In genomic region chr10:9575605-9576004, GRCm38 (mm10) we compare ENCODE assay signal across 9 mouse cellular contexts.
DNase-seq lines count a peak whose midpoint lies in the region; ATAC-seq lines count a peak whose summit lies in the region.
"Had no signal": no experiment of that assay in that cellular context is flagged by ENCODE, and none has a peak within 500 bp of the region (broad histone marks: within the 10 kb centered on the region; RNA-seq: fewer than 3 reads in every experiment).

No protein-coding gene starts in this region.

- no peaks in the 10 kb centered on the region for H3K27me3 ChIP-seq in heart, embryonic 11.5 days (ENCODE audit: control insufficient read depth, insufficient read depth, low read length)
- no peaks in the 10 kb centered on the region for H3K27me3 ChIP-seq in heart, embryonic 10.5 days (ENCODE audit: insufficient read depth, poor library complexity, severe bottlenecking)
- H3K27me3 ChIP-seq: limb, embryonic 12.5 days had no signal

- H3K4me1 ChIP-seq in heart, embryonic 11.5 days (ENCODE audit: control insufficient read depth, insufficient read depth, low read length) = no peaks in the 10 kb centered on the region
- H3K4me1 ChIP-seq in heart, embryonic 10.5 days = peaks cover 7% of the 10 kb centered on the region; the same call in 1 of the 2 replicates

- H3K9ac ChIP-seq in heart, embryonic 11.5 days (ENCODE audit: low read depth, low read length) = no peak overlapping the region
- H3K9ac ChIP-seq: limb, embryonic 12.5 days had no signal

- H3K4me3 ChIP-seq in heart, embryonic 11.5 days (ENCODE audit: low read depth, low read length) = no peak overlapping the region
- no peak overlapping the region for H3K4me3 ChIP-seq in heart, embryonic 10.5 days
- H3K4me3 ChIP-seq: limb, embryonic 12.5 days had no signal

- no peaks in the 10 kb centered on the region for H3K36me3 ChIP-seq in heart, embryonic 11.5 days (ENCODE audit: control insufficient read depth, insufficient read depth, low read length)
- H3K36me3 ChIP-seq in heart, embryonic 10.5 days = no peaks in the 10 kb centered on the region
- H3K36me3 ChIP-seq: limb, embryonic 12.5 days had no signal

- no peak for ATAC-seq in heart, embryonic 11.5 days (replicated peaks; ENCODE audit: insufficient number of reproducible peaks, low FRiP score, low TSS enrichment)
- ATAC-seq in megakaryocyte progenitor cell, adult 5-6 weeks (replicated peaks; ENCODE audit: poor library complexity) = peak; percentile 94

- H3K27ac ChIP-seq in heart, embryonic 11.5 days (ENCODE audit: low read depth, low read length) = no peak overlapping the region
- H3K27ac ChIP-seq in heart, embryonic 10.5 days = no peak overlapping the region
- H3K27ac ChIP-seq: limb, embryonic 12.5 days had no signal

- H3K4me2 ChIP-seq in heart, embryonic 11.5 days = no peak overlapping the region
- H3K4me2 ChIP-seq: limb, embryonic 12.5 days had no signal

- H3K9me3 ChIP-seq in heart, embryonic 11.5 days (replicated peaks; ENCODE audit: control insufficient read depth, low read length) = no peaks in the 10 kb centered on the region
- H3K9me3 ChIP-seq in heart, embryonic 10.5 days = no peaks in the 10 kb centered on the region
- H3K9me3 ChIP-seq: limb, embryonic 12.5 days had no signal

- WGBS in heart, embryonic 11.5 days (ENCODE audit: insufficient replicate concordance) = 28% methylated on average over 4 of the region's 4 CpGs
- WGBS in heart, embryonic 10.5 days = 28% methylated on average over 4 of the region's 4 CpGs

- DNase-seq in heart, adult 11 months = peak; percentile 83
- peak; percentile 81 for DNase-seq in adrenal gland, postnatal 10 days
- DNase-seq in embryo, embryonic 11 days = peak; percentile 65
- peak; percentile 83 for DNase-seq in heart, embryonic 10.5 days (ENCODE audit: low spot score)
- peak; percentile 69 to 70 for DNase-seq in kidney, postnatal 4 days
- DNase-seq in spleen, postnatal 4 days (ENCODE audit: low spot score in 2 of 2) = peak; percentile 22 to 74
